Mouse (Mus musculus) midbrain, embryonic 16.5 days (tissue): ENCODE results near the gene BC024063. TPM values are rescaled to one million over a fixed set of nuclear protein-coding genes. Genes with fewer than 3 reads are reported as not detected.
A peak's percentile ranks its signal among the peaks of the same experiment; 100 is the strongest.
"Not testable (repeated sequence)": the region's sequence is repeated elsewhere in the genome, so short reads cannot be mapped to it uniquely, and the experiment has no call there.

Source experiments
- ATAC-seq: fragments of 200-750 bp; cut with Nextera tagmentation; 2 replicates; pipeline ENCODE4 v1.8.0; 2017; ENCODE audit warnings: moderate TSS enrichment
- H3K27ac ChIP-seq: fragments of 300-500 bp; sonication (generic); 2 replicates; pipeline ENCODE4 v1.5.1; 2014; ENCODE audit warnings: mild to moderate bottlenecking, low read length, mixed read lengths
- H3K27me3 ChIP-seq: fragments of 300-500 bp; sonication (generic); 2 replicates; pipeline ENCODE4 v1.6.1; 2014; ENCODE audit warnings: low read depth, low read length, mixed read lengths; ENCODE audit not compliant: control insufficient read depth, insufficient read depth
- H3K36me3 ChIP-seq: fragments of 300-500 bp; sonication (generic); 2 replicates; pipeline ENCODE4 v1.6.1; 2014; ENCODE audit warnings: mild to moderate bottlenecking, low read length, moderate library complexity, mixed read lengths; ENCODE audit not compliant: control insufficient read depth, insufficient read depth
- H3K4me1 ChIP-seq: fragments of 300-500 bp; sonication (generic); 2 replicates; pipeline ENCODE4 v1.6.1; 2014; ENCODE audit warnings: mild to moderate bottlenecking, low read length, mixed read lengths; ENCODE audit not compliant: control insufficient read depth, insufficient read depth
- H3K4me2 ChIP-seq: fragments of 300-500 bp; sonication (generic); 2 replicates; pipeline ENCODE4 v1.6.1; 2014; ENCODE audit warnings: mild to moderate bottlenecking, low read length, mixed read lengths
- H3K4me3 ChIP-seq: fragments of 300-500 bp; sonication (generic); 2 replicates; pipeline ENCODE4 v1.5.1; 2014; ENCODE audit warnings: low read depth, mild to moderate bottlenecking, low read length, moderate library complexity, mixed read lengths
- H3K9ac ChIP-seq: fragments of 300-500 bp; sonication (generic); 2 replicates; pipeline ENCODE4 v1.6.1; 2014; ENCODE audit warnings: low read depth, low read length, mixed read lengths
- H3K9me3 ChIP-seq: fragments of 300-500 bp; sonication (generic); replicated peaks from 2 replicates; pipeline ENCODE4 v1.6.1; 2014; ENCODE audit warnings: mild to moderate bottlenecking, low read length, mixed read lengths; ENCODE audit not compliant: control insufficient read depth, poor library complexity, severe bottlenecking
- WGBS: fragments of 180-500 bp; shearing (Covaris S2); extraction: QIAGEN DNeasy Blood & Tissue Kit; methylation state at CpG from one replicate; pipeline ENCODE4 v1.1.7; 2014; 5-methylcytosine and 5-hydroxymethylcytosine counted together
- polyA plus RNA-seq: library from polyadenylated mRNA; unstranded; fragments of >200 nt; fragmentation: Nextera tagmentation; extraction: Ambion mirVana; gene quantifications from 2 replicates; pipeline ENCODE4 v1.2.1, GENCODE M21; 2015

BC024063 gene
- 6.5 and 7.5 TPM in 2 replicates for polyA plus RNA-seq

DNA sequence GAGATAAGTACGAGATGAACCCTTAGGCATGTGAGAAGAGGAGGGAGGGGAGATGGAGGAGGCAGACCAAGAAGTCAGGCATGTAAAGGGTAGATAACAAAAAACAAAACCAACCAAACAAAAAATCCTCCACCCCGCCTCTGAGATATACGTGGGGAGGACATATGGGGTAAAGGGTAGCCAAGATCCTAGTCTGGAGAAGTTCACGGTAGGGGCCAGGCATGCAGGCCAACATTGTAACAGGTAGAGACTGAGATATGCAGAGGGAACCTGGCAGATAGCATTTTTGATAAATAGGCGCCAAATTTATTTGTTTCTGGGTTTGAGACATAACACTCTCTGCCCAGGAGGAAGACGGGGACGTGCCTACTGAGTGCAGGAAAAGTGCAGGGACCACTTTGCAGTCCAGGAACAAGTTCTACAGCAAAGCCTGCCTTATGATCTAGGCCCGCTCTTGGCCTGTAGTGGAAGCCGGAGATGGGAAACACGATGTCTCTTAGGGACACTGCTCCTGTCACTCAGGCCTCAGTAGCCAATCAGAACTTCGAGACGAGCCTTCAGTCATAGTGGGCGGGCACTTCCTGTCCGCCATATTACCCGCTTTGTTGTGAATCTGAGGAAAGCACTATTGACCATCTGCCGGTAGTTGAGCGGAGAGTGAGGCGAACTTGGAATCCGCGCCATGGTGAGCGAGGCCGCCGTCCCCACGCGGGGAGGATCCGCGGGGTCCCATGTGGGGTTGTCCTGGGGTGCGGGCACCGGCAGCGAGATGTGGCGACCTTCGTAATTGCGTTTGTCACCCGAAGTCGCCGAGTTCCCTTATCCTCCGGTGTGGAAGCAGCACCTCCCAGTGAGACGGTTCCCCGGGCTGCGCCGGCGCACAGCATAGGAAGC, at the start of gene BC024063:
BC024063 (plus strand) TSS at position 626 of the 894 bp plus-strand sequence.
- not testable (repeated sequence) for H3K36me3 ChIP-seq, H3K27me3 ChIP-seq, H3K9me3 ChIP-seq, H3K4me1 ChIP-seq
- peak; percentile 99 for ATAC-seq
- H3K9ac ChIP-seq: peak within 1 kb of the TSS; percentile 64; the same call in 1 of the 2 replicates
- H3K4me3 ChIP-seq: peak within 1 kb of the TSS; percentile 44
- WGBS: 19% methylated on average over 42 of the region's 42 CpGs
- H3K4me2 ChIP-seq: peak within 1 kb of the TSS; percentile 50
- H3K27ac ChIP-seq: peak within 1 kb of the TSS; percentile 83

DNA sequence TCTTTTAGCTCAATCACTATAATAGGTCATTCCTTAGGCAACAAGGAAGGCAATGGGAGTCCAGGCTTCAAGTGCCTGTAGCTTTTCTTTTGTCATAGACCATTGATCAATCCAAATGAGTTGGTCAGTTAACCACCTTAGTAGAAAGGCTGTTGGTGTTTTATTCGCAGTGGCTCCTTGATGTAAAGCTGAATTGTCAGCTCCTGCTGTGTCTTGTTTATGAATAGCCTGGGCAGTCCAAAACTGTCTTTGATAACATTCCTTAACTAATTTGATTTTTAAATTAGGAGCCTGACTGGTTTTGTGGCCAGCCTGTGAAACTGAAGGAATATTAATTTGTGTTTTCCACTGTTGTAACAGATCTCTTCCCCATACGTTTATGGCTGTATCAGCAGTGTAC, 41.0 kb upstream of the BC024063 start:
- Histone ChIP-seq H3K27ac (no peak overlapping the region), H3K4me3 (no peak overlapping the region), H3K27me3 (no peaks in the 10 kb centered on the region), H3K4me1 (peaks cover under 1% of the 10 kb centered on the region; the same call in 1 of the 2 replicates), H3K9ac (no peak overlapping the region), H3K4me2 (no peak overlapping the region), H3K9me3 (peaks cover 4% of the 10 kb centered on the region; the same call in 1 of the 2 replicates), H3K36me3 (no peaks in the 10 kb centered on the region)
- 71% methylated on average over 2 of the region's 2 CpGs for WGBS
- no peak for ATAC-seq

DNA sequence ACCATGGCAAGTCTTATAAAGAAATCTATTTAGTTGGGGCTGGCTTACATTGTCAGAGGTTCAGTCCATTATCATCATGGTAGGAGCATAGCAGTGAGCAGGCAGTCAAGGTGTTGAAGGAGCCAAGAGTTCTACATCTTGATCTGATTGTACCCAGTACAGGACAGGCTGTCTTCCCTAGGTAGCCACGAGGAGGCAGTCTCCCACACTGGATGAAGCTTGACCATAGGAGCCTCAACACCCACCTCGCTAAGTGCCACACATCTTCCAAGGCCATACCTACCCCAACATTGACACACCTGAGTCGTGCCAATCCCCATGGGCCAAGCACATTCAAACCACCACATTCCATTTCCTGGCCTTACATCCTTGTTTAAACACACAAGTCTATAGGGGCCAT, 36.5 kb upstream of the BC024063 start:
- Histone ChIP-seq H3K9ac (no peak overlapping the region), H3K4me2 (no peak overlapping the region), H3K36me3 (peaks cover 5% of the 10 kb centered on the region; the same call in 1 of the 2 replicates), H3K4me3 (no peak overlapping the region), H3K27ac (no peak overlapping the region), H3K9me3 (peaks cover 20% of the 10 kb centered on the region), H3K4me1 (peaks cover 4% of the 10 kb centered on the region; the same call in 1 of the 2 replicates), H3K27me3 (no peaks in the 10 kb centered on the region)
- WGBS: 93% methylated on average over 3 of the region's 3 CpGs
- no peak for ATAC-seq

DNA sequence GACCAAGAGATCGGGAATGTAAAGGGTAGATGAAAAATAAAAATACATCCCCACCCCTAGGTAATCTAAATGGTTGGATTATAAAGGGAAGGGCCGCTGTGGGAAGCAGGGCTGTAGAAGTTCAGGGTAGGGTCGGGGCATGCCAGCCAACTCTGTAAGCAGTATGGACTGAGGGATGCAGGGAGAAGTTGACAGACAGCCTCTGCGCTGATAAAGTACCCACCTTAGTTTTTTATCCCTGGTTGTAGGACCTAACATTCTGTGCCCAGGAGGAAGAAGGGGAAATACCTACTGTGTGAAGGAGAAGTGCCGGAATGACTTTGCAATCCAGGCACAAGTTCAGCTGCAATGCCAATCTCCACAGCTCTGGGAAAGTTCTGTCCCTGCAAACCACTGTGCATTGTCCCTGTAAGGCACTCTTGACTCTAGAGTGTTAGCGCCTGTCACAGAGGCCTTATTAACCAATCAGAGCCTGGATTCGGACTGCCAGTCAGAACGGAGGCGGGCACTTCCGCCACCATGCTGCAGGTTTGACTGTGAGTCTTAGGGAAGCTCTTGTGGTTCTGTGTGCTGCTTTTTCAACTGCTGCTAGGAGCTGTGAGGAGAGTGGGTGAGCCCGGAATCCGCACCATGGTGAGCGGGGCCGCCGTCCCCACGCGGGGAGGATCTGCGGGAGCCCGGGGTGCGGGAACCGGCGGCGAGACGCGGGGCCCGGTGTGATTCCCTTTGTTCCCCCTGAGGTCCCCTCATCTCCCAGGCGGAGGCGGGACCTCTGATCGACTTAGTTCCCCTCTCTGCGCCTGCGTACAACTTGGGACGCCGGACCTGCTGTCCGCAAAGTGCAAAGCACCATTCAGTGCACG, 35.3 kb upstream of the BC024063 start, which contains the start of gene Zfp873:
Zfp873 (plus strand) TSS at position 527 of the 863 bp plus-strand sequence.
- peak within 1 kb of the TSS; percentile 53 for H3K4me3 ChIP-seq
- H3K9me3 ChIP-seq: peaks cover 32% of the 10 kb centered on the region
- ATAC-seq: peak; percentile 100
- WGBS: 8% methylated on average over 35 of the region's 35 CpGs
- H3K36me3 ChIP-seq: peaks cover 13% of the 10 kb centered on the region
- no peaks in the 10 kb centered on the region for H3K27me3 ChIP-seq
- H3K4me1 ChIP-seq: peaks cover 4% of the 10 kb centered on the region; the same call in 1 of the 2 replicates
- H3K4me2 ChIP-seq: peak within 1 kb of the TSS; percentile 56
- peak within 1 kb of the TSS; percentile 93 for H3K27ac ChIP-seq
- peak within 1 kb of the TSS; percentile 77 for H3K9ac ChIP-seq

DNA sequence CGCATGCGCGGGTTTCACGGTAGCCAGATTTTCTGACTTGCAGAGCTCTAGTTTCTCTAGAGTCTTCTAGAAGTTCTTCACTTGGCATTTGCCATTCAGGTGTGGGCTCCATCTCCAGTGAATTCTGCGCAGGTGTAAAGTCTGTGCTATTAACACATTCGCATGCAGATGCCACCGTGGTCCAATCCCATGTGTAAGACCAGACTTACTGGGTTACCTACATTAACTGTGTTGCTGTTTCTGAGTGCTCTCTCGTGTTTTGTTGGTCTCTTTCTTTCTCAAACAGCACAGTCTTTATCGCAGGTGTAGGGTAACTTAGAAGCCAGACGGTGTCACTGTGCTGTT, 34.7 kb upstream of the BC024063 start:
- peak; percentile 59; the same call in 1 of the 2 replicates for ATAC-seq
- peaks cover 17% of the 10 kb centered on the region for H3K36me3 ChIP-seq
- H3K4me2 ChIP-seq: peak overlapping the region; percentile 56
- peak overlapping the region; percentile 53 for H3K4me3 ChIP-seq
- peak overlapping the region; percentile 77 for H3K9ac ChIP-seq
- peaks cover 38% of the 10 kb centered on the region for H3K9me3 ChIP-seq
- 31% methylated on average over 10 of the region's 10 CpGs for WGBS
- H3K27ac ChIP-seq: peak overlapping the region; percentile 93
- not testable (repeated sequence) for H3K27me3 ChIP-seq, H3K4me1 ChIP-seq

DNA sequence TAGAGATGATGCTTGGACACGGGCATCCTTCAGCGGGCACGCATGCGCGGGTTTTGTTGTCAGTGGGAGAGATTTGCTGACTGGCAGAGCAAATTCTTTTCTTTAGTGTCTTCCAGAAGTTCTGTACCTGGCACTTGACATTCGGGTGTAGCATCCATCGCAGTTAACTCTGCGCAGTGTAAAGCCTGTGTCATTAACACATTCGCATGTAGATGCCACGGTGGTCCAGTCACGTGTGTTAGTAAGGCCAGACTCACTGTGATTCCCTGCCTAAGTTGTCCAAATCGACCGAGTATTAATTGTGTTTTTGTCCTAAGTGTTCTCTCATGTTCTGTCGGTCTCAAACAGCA, 444 bp downstream of the BC024063 start:
- peak overlapping the region; percentile 44 for H3K4me3 ChIP-seq
- 24% methylated on average over 11 of the region's 14 CpGs for WGBS
- not testable (repeated sequence) for H3K9me3 ChIP-seq, H3K27me3 ChIP-seq, H3K36me3 ChIP-seq, H3K4me1 ChIP-seq
- peak overlapping the region; percentile 50 for H3K4me2 ChIP-seq
- H3K27ac ChIP-seq: peak overlapping the region; percentile 83; the same call in 1 of the 2 replicates
- peak; percentile 59; the same call in 1 of the 2 replicates for ATAC-seq
- peak overlapping the region; percentile 20; the same call in 1 of the 2 replicates for H3K9ac ChIP-seq

DNA sequence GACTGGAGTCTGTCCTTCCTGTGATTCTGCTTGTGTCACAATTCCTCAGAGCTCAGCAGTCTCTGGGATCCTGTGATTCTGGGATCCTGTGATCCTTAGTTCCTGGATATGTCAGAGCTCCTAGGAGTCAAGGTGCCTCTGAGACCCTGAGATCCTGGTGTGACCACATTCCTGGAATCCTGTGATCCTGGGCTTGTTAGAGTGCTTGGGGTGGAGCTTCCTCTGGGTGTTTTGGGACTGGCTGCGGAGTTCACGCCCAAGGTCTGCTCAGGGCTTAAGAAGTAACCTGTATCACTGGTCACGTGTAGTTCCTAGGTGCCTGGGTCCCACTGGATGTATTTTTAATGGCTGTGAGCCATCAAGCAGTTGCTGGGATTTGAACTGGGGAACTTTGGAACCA, 34.1 kb downstream of the BC024063 start:
- WGBS: 87% methylated on average over 3 of the region's 3 CpGs
- ATAC-seq: no peak
- Histone ChIP-seq H3K9me3 (peaks cover 25% of the 10 kb centered on the region), H3K36me3 (0 out of 2 replicates have a peak, but pooled peaks cover 3% of the 10 kb centered on the region), H3K4me3 (no peak overlapping the region), H3K27me3 (no peaks in the 10 kb centered on the region), H3K4me1 (no peaks in the 10 kb centered on the region), H3K27ac (no peak overlapping the region), H3K4me2 (no peak overlapping the region), H3K9ac (no peak overlapping the region)

DNA sequence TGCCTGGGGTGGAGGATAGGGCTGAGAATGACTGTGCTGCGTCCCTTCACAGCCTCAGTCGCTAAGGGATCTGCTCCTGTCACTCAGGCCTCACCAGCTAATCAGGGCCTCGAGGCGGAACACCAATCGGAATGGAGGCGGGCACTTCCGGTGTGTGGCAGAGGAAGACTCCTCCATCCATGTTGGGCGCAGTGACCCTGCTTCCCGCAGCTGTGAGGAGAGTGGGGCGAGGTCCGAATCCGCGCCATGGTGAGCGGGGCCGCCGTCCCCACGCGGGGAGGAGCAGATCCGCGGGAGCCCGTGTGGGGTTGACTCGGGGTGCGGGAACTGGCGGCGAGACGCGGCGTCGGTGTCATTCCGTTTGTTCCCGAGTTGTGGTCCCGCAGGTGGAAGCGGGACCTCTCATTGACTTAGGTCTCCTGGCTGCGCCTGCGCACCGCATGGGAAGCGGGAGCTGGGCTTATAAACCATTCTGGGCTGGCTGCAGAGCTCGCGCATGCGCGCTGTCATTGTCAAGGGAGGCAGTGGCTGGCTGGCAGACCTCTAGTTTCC, 44.8 kb downstream of the BC024063 start, which contains the start of gene AU041133:
AU041133 (plus strand) TSS at position 164 of the 552 bp plus-strand sequence.
- peak within 1 kb of the TSS; percentile 80 for H3K9ac ChIP-seq
- H3K4me2 ChIP-seq: peak within 1 kb of the TSS; percentile 58
- peaks cover 7% of the 10 kb centered on the region; the same call in 1 of the 2 replicates for H3K4me1 ChIP-seq
- H3K9me3 ChIP-seq: peaks cover 36% of the 10 kb centered on the region
- WGBS: 1% methylated on average over 41 of the region's 41 CpGs
- H3K36me3 ChIP-seq: peaks cover 7% of the 10 kb centered on the region; the same call in 1 of the 2 replicates
- ATAC-seq: peak; percentile 100
- peak within 1 kb of the TSS; percentile 76 for H3K4me3 ChIP-seq
- peak within 1 kb of the TSS; percentile 87 for H3K27ac ChIP-seq
- no peaks in the 10 kb centered on the region for H3K27me3 ChIP-seq
